Mouse (Mus musculus) embryonic fibroblast, embryonic 13.5 days (primary cell): Measurements from ENCODE around the gene Tbc1d19.

Experiments
- CTCF ChIP-seq: IDR thresholded peaks from 2 replicates; pipeline ENCODE4 v1.5.1; 2011; ENCODE audit warnings: mild to moderate bottlenecking, control low read depth, low read length, moderate library complexity, borderline replicate concordance; ENCODE audit not compliant: insufficient read depth
- POLR2A ChIP-seq: IDR thresholded peaks from 2 replicates; pipeline ENCODE4 v1.6.1; 2011; ENCODE audit warnings: low read depth, mild to moderate bottlenecking, control low read depth, low read length, moderate library complexity

DNA sequence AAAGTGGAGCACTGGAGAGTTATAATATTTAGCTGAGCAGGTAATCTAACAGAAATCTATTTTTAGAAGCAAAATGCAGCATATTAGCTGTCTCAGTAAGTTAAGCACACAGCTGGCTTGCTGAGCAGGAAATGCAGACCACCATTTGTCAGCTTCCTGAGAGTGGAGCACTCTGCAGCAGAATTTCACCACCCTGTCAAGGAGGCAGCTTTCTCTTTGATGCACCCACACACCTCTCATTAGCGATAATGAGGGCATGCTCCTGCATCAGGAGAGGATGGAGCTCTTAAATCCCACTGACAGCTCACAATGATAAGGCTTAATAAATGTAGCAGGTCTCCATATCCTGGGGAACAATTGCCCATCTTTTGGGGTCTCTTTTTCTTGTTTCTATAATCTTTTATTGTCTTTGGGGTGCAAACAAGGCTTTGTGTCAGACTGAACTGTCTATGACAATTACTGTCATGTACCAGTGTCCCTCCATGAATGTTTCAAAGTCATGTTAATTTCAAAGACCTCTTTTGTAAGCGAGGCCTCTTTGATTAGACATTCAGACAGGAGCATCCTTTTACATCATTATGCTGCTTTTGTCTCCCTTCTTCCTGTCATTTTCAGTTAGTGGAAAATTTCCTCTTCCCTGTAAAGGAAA is 39.0 kb downstream of the Tbc1d19 start:
- no peak for TF ChIP-seq POLR2A
- no peak for TF ChIP-seq CTCF
